Mouse (Mus musculus): ENCODE results near the gene Egfl8. TPM values are rescaled to one million over a fixed set of nuclear protein-coding genes. Genes with fewer than 3 reads are reported as not detected.

The Egfl8 gene
- polyA plus RNA-seq, 1 experiment from 2014 or later, result 6.0 TPM

DNA sequence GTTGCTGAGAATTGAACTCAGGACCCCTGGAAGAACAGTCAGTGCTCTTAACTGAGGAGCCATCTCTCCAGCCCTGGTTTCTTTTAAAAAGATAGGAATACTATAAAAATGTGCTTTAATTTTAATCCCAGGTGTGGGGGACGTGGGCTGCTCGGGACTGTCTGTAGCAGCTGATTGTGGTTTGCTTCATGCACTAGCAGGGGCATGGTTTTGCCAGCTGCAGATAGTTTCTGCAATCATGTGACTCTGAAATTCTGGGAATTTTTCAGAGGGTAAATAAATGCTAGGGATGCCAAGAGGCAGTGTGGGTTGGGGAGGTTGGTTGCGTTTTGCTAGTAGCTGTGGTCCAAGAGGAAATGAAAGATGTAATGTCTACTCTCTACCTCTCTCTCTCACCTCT is 26.2 kb upstream of the Egfl8 start:
- Histone ChIP-seq H3K4me1 (ENCODE audit: insufficient read depth, low read length) (peaks cover 20% of the 10 kb centered on the region), H3K9ac (replicated peaks; ENCODE audit: low read length) (no peak overlapping the region), H3K4me3 (ENCODE audit: low read length) (no peak overlapping the region), H3K27ac (ENCODE audit: low read length) (no peak overlapping the region), H3K36me3 (ENCODE audit: insufficient read depth, low read length) (no peaks in the 10 kb centered on the region), H3K9me3 (ENCODE audit: low read length) (no peaks in the 10 kb centered on the region), H3K27me3 (ENCODE audit: insufficient read depth, low read length) (no peaks in the 10 kb centered on the region), H3K4me2 (replicated peaks; ENCODE audit: low read depth, low read length) (no peak overlapping the region)
- ATAC-seq (ENCODE audit: low FRiP score, low TSS enrichment), result no peak
- 80% methylated on average over 3 of the region's 3 CpGs for WGBS

- H3K27ac ChIP-seq (ENCODE audit: low read length), result peak overlapping the region; percentile 76
- 12% methylated on average over 11 of the region's 11 CpGs for WGBS
- H3K9me3 ChIP-seq (ENCODE audit: low read length), result no peaks in the 10 kb centered on the region
- ATAC-seq (ENCODE audit: low FRiP score, low TSS enrichment), result 0 out of 2 replicates have a peak, but pooled peaks have one; percentile 23
- H3K4me1 ChIP-seq (ENCODE audit: insufficient read depth, low read length), result peaks cover 18% of the 10 kb centered on the region
- peak overlapping the region; percentile 32 for H3K9ac ChIP-seq (replicated peaks; ENCODE audit: low read length)
- H3K27me3 ChIP-seq (ENCODE audit: insufficient read depth, low read length), result no peaks in the 10 kb centered on the region
- H3K36me3 ChIP-seq (ENCODE audit: insufficient read depth, low read length), result no peaks in the 10 kb centered on the region
- no peak overlapping the region for H3K4me3 ChIP-seq (ENCODE audit: low read length)
- 0 out of 2 replicates have a peak overlapping the region, but pooled peaks have one; percentile 3 for H3K4me2 ChIP-seq (replicated peaks; ENCODE audit: low read depth, low read length)
Observed at GRCm38 (mm10) chr17:34640778-34641601, 25.2 kb upstream of the Egfl8 start.

GRCm38 (mm10) chr17:34639461-34640255 is 23.9 kb upstream of the Egfl8 start:
- H3K4me3 ChIP-seq (ENCODE audit: low read length), result no peak overlapping the region
- peaks cover 8% of the 10 kb centered on the region; the same call in 1 of the 2 replicates for H3K4me1 ChIP-seq (ENCODE audit: insufficient read depth, low read length)
- H3K27ac ChIP-seq (ENCODE audit: low read length), result no peak overlapping the region
- H3K9me3 ChIP-seq (ENCODE audit: low read length), result no peaks in the 10 kb centered on the region
- no peak overlapping the region for H3K9ac ChIP-seq (replicated peaks; ENCODE audit: low read length)
- WGBS, result 71% methylated on average over 7 of the region's 7 CpGs
- ATAC-seq (ENCODE audit: low FRiP score, low TSS enrichment), result no peak
- H3K36me3 ChIP-seq (ENCODE audit: insufficient read depth, low read length), result no peaks in the 10 kb centered on the region
- H3K27me3 ChIP-seq (ENCODE audit: insufficient read depth, low read length), result no peaks in the 10 kb centered on the region
- H3K4me2 ChIP-seq (replicated peaks; ENCODE audit: low read depth, low read length), result no peak overlapping the region

DNA sequence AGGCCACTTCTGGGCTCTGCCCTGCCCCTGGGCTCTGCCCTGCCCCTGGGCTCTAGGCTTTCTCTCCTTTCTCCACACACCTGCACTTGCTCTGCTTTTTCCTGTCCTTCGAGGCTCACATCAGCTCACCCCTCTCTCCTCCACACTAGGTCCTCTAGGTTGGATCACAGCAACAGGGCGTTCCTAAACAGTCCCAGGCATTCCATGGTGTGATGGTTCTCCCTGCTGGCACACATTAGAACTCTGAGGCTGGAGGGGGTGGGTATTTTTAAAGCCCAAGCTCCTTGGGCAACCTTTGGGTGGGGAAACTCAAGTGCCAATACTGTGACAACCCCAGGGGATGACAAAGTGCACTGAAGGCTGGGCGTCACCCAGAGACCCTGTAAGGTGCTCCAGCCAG is 21.7 kb upstream of the Egfl8 start:
- 63% methylated on average over 3 of the region's 3 CpGs for WGBS
- Histone ChIP-seq H3K4me1 (ENCODE audit: insufficient read depth, low read length) (peaks cover 8% of the 10 kb centered on the region; the same call in 1 of the 2 replicates), H3K27ac (ENCODE audit: low read length) (no peak overlapping the region), H3K4me2 (replicated peaks; ENCODE audit: low read depth, low read length) (no peak overlapping the region), H3K36me3 (ENCODE audit: insufficient read depth, low read length) (no peaks in the 10 kb centered on the region), H3K27me3 (ENCODE audit: insufficient read depth, low read length) (no peaks in the 10 kb centered on the region), H3K4me3 (ENCODE audit: low read length) (no peak overlapping the region), H3K9ac (replicated peaks; ENCODE audit: low read length) (no peak overlapping the region), H3K9me3 (ENCODE audit: low read length) (no peaks in the 10 kb centered on the region)
- ATAC-seq (ENCODE audit: low FRiP score, low TSS enrichment), result no peak

DNA sequence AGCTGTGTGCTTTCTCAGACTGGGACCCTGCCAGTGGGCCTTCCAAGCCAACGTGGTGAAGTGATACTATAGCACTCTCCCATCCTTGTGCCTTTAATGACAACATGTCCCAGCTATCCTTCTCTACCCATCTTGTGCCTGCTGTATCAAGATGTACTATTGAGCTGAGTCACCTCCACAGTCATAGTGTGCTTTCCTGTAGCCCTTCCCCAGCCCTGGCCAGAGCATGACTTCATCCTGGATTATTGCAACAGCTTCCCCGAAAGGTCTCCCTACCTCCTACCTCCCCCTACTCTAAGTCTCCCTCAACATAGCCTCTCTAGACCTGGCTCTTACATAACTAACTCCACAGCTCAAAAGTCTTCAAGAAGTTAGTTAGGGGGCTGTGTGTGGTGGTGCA is 19.9 kb upstream of the Egfl8 start:
- Histone ChIP-seq H3K4me3 (ENCODE audit: low read length) (no peak overlapping the region), H3K9ac (replicated peaks; ENCODE audit: low read length) (no peak overlapping the region), H3K27me3 (ENCODE audit: insufficient read depth, low read length) (peaks cover 14% of the 10 kb centered on the region), H3K4me2 (replicated peaks; ENCODE audit: low read depth, low read length) (no peak overlapping the region), H3K4me1 (ENCODE audit: insufficient read depth, low read length) (peaks cover 16% of the 10 kb centered on the region), H3K36me3 (ENCODE audit: insufficient read depth, low read length) (no peaks in the 10 kb centered on the region), H3K9me3 (ENCODE audit: low read length) (no peaks in the 10 kb centered on the region), H3K27ac (ENCODE audit: low read length) (no peak overlapping the region)
- ATAC-seq (ENCODE audit: low FRiP score, low TSS enrichment), result no peak
- 80% methylated on average over 2 of the region's 2 CpGs for WGBS

- H3K4me2 ChIP-seq (replicated peaks; ENCODE audit: low read depth, low read length), result peak overlapping the region; percentile 82
- H3K4me1 ChIP-seq (ENCODE audit: insufficient read depth, low read length), result peaks cover 43% of the 10 kb centered on the region
- WGBS, result under 1% methylated on average over 26 of the region's 26 CpGs
- no peaks in the 10 kb centered on the region for H3K9me3 ChIP-seq (ENCODE audit: low read length)
- H3K27me3 ChIP-seq (ENCODE audit: insufficient read depth, low read length), result peaks cover 26% of the 10 kb centered on the region
- peak overlapping the region; percentile 46 for H3K4me3 ChIP-seq (ENCODE audit: low read length)
- peak; percentile 36 for ATAC-seq (ENCODE audit: low FRiP score, low TSS enrichment)
- H3K36me3 ChIP-seq (ENCODE audit: insufficient read depth, low read length), result no peaks in the 10 kb centered on the region
- H3K27ac ChIP-seq (ENCODE audit: low read length), result peak overlapping the region; percentile 28; the same call in 1 of the 2 replicates
- H3K9ac ChIP-seq (replicated peaks; ENCODE audit: low read length), result peak overlapping the region; percentile 54
Observed at GRCm38 (mm10) chr17:34632261-34632691, 16.5 kb upstream of the Egfl8 start.

DNA sequence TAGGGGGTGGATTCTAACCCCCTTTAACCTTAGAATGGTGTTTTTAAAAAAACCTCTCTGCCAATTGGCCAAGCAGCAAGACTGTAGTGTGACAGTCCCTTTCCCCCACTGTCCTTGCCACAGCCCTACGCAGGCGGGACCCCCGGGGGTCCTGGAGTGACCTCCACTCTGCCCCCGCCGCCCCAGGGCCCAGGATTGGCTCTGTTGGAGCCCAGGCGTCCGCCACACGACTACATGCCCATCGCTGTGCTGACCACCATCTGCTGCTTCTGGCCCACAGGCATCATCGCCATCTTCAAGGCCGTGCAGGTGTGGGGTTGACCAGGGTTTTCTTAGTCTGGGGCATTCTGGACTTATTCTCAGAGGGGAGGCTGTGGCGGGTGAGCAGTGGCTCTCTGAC is 15.9 kb upstream of the Egfl8 start:
- peak overlapping the region; percentile 82 for H3K4me2 ChIP-seq (replicated peaks; ENCODE audit: low read depth, low read length)
- no peaks in the 10 kb centered on the region for H3K36me3 ChIP-seq (ENCODE audit: insufficient read depth, low read length)
- H3K9me3 ChIP-seq (ENCODE audit: low read length), result no peaks in the 10 kb centered on the region
- peak overlapping the region; percentile 54; the same call in 1 of the 2 replicates for H3K9ac ChIP-seq (replicated peaks; ENCODE audit: low read length)
- H3K27ac ChIP-seq (ENCODE audit: low read length), result no peak overlapping the region
- H3K4me1 ChIP-seq (ENCODE audit: insufficient read depth, low read length), result peaks cover 43% of the 10 kb centered on the region
- WGBS, result 8% methylated on average over 12 of the region's 12 CpGs
- peaks cover 26% of the 10 kb centered on the region for H3K27me3 ChIP-seq (ENCODE audit: insufficient read depth, low read length)
- H3K4me3 ChIP-seq (ENCODE audit: low read length), result peak overlapping the region; percentile 46
- ATAC-seq (ENCODE audit: low FRiP score, low TSS enrichment), result no peak

- H3K27me3 ChIP-seq (ENCODE audit: insufficient read depth, low read length), result peaks cover 26% of the 10 kb centered on the region
Observed at GRCm38 (mm10) chr17:34630761-34631301, 15.1 kb upstream of the Egfl8 start.

DNA sequence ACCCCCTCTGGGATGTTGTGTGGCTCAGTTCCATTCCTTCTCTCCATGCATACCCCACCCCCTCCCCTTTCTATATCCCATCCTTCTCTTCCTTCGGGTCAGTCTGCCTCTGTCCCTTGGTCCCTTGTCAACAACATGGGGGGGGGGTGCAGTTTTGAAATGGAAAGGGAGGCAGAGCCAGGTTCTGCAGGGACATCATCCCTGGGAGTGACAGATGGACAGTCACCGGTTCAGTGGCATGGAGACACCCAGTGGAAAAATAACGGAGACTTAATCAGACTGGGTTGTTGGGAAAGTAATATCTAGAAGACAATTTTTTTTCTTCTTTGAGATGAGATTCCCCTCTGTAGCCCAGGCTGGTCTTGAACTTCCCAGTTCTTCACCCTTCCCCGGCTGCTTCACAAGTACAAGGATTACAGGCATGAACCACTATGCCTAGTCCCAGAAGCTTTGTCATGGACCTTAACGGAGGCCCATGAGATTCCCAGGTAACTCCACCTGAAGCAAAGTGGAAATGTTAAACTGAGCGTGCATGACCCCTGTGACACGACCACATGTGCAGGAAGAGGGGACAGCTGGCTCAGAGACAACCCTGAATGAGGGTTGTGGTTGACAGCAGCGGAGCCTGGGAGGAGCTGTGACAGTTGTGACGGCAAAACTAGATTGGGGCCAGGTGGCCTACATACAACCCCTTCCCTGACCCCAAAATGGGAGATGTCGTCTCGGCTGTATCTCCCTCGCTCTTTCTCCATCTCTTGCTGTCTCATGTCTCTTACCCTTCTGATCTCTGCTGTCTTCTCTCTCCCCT is 14.2 kb upstream of the Egfl8 start:
- WGBS, result 17% methylated on average over 12 of the region's 12 CpGs
- Histone ChIP-seq H3K4me1 (ENCODE audit: insufficient read depth, low read length) (peaks cover 54% of the 10 kb centered on the region), H3K9ac (replicated peaks; ENCODE audit: low read length) (no peak overlapping the region), H3K36me3 (ENCODE audit: insufficient read depth, low read length) (0 out of 2 replicates have a peak, but pooled peaks cover 6% of the 10 kb centered on the region), H3K4me2 (replicated peaks; ENCODE audit: low read depth, low read length) (peak overlapping the region; percentile 87), H3K27me3 (ENCODE audit: insufficient read depth, low read length) (peaks cover 26% of the 10 kb centered on the region), H3K4me3 (ENCODE audit: low read length) (peak overlapping the region; percentile 12; the same call in 1 of the 2 replicates), H3K9me3 (ENCODE audit: low read length) (no peaks in the 10 kb centered on the region), H3K27ac (ENCODE audit: low read length) (no peak overlapping the region)
- no peak for ATAC-seq (ENCODE audit: low FRiP score, low TSS enrichment)

More at GRCm38 (mm10) chr17:34630761-34631301, 15.1 kb upstream of the Egfl8 start:
- peaks cover 51% of the 10 kb centered on the region for H3K4me1 ChIP-seq (ENCODE audit: insufficient read depth, low read length)
- no peaks in the 10 kb centered on the region for H3K36me3 ChIP-seq (ENCODE audit: insufficient read depth, low read length)
- peak overlapping the region; percentile 36 for H3K4me3 ChIP-seq (ENCODE audit: low read length)
- no peak for ATAC-seq (ENCODE audit: low FRiP score, low TSS enrichment)
- no peak overlapping the region for H3K27ac ChIP-seq (ENCODE audit: low read length)
- 2% methylated on average over 44 of the region's 48 CpGs for WGBS
- H3K9ac ChIP-seq (replicated peaks; ENCODE audit: low read length), result peak overlapping the region; percentile 53; the same call in 1 of the 2 replicates
- peak overlapping the region; percentile 56 for H3K4me2 ChIP-seq (replicated peaks; ENCODE audit: low read depth, low read length)
- no peaks in the 10 kb centered on the region for H3K9me3 ChIP-seq (ENCODE audit: low read length)
